Mouse (Mus musculus) left cerebral cortex, postnatal 10 days (tissue): Measurements from ENCODE around the gene Commd6. TPM values are rescaled to one million over a fixed set of nuclear protein-coding genes. Genes with fewer than 3 reads are reported as not detected.
"Not testable (repeated sequence)": the region's sequence is repeated elsewhere in the genome, so short reads cannot be mapped to it uniquely, and the experiment has no call there.

Experiments
- DNase-seq, 2 experiments: peaks; one replicate each; pipeline ENCODE4 v3.0.0; 2021 to 2022; ENCODE audit warnings: low spot score in 2 of 2, mixed read lengths in 1 of 2; ENCODE audit errors: extremely low spot score in 1 of 2
- intact Hi-C: fragments of 180-260 bp; cut with DNase I; formaldehyde crosslinking; loops from one replicate; pipeline ENCODE4 v1.15.1; 2025
- total RNA-seq, 2 experiments: library from RNA; stranded (reverse); gene quantifications; 2 replicates each; pipeline ENCODE4 v1.2.3; 2021

Commd6 gene
- total RNA-seq, 2 experiments from 2014 or later: 46.6 to 54.8 TPM

DNA sequence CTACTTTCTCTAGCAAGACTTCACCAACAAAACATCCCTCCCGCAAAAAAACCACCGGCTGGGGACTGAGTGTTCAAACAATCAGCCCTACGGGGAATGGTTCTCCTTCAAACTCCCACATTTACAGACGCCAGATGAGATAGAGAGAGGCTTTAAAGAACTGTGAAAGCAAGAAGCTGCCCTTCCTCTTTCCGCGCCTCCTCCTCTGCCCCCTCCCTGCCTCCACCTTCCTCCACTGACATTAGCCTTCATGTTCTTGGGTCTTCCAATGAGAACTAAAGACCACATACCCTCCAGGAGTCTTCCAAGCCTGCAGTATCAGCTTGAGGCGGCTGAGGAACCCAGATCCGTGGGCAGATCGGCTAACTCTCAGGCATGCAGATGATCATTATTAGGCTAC lies 24.3 kb downstream of the Commd6 start:
- no peak for DNase-seq
- intact Hi-C loops: no loop called here

DNA sequence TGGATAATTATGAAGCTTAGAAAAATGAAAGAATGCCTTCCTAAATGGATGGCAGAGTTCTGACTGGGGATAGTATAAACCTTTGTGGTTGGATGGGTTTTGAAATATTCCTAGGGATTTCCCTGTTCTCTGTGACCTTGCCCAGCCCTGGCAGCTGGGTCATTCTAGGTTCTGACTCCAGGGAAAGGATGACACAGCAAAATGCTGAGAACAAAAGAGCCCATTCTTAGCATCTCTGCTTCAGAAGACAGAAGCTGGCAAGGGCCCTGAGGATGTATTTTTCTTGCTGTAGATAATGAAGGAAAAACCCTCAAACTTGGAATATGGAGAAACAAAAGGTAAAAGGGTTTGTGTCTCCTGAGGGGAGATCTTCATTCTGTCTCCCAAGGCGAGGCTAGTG lies 27.3 kb downstream of the Commd6 start:
- intact Hi-C loops: no loop called here
- no peak for DNase-seq

DNA sequence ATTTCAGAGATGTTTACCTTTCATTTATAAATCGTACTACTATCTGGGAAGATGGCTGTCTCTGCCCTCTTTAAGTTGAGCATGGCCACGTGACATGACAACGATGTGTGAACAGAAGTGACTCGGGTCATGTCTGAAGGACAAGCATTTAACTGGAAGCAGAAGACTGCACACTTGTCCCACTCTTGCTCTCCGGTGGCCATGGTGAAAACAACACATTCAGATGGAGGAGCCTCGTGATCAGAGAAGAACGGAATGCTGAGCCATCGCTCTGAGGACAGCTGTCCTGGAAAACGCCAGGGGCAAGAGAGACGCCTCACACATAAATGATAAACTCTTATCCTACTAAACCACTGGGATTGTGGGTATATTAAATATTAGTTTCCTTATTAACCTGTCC lies 29.8 kb downstream of the Commd6 start:
- intact Hi-C loops: no loop called here
- no peak for DNase-seq

DNA sequence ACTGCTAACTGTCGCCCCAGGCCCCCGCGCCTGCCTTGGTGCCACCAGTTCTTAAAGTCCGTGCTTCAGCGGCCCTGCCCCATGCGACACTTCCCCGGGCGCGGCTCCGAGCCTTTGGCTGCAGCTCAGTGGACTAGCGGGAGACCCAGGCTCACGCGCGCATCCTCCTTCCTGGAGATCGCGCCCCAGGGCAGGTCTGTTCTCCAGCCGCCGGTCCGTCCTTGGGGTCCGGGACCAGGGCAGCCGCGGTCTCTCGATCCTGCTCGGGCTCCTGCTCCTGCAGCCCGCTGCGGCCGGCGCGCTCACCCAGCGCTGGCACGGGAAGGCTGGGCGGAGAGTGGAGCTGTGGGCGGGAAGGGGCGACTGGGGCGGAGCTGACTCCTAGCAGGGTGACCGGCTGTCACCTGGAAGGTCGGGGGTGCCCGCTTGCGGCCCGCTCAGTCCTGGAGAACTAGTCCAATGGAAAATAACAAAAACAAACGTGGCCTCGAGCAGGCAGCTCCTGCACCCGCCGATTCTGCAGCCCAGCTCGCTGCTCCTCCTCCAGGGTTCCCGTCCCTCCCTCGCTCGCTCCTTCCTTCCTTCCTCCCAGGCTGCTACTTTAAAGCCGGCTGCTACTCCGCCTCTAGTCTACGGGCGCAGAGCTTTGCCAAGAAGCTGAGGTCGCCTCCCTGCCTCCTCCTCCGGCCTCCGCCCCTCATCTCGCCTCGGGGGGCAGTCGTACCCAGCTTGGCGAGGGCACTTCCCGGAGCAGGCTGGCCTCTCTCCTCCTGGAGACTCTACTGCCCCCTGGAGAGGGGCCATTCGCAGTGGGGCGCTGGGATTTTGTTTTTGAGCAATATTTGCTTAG lies 31.7 kb downstream of the Commd6 start, which contains the start of gene Tbc1d4:
TSS of gene Tbc1d4 (minus strand) at position 673 of the 850 bp plus-strand sequence.
- intact Hi-C loops: loop anchor here (5.0 kb wide), 1 partner anchor 91 kb away; no protein-coding TSS in a partner anchor
- peak; percentile 43 to 85 for DNase-seq

DNA sequence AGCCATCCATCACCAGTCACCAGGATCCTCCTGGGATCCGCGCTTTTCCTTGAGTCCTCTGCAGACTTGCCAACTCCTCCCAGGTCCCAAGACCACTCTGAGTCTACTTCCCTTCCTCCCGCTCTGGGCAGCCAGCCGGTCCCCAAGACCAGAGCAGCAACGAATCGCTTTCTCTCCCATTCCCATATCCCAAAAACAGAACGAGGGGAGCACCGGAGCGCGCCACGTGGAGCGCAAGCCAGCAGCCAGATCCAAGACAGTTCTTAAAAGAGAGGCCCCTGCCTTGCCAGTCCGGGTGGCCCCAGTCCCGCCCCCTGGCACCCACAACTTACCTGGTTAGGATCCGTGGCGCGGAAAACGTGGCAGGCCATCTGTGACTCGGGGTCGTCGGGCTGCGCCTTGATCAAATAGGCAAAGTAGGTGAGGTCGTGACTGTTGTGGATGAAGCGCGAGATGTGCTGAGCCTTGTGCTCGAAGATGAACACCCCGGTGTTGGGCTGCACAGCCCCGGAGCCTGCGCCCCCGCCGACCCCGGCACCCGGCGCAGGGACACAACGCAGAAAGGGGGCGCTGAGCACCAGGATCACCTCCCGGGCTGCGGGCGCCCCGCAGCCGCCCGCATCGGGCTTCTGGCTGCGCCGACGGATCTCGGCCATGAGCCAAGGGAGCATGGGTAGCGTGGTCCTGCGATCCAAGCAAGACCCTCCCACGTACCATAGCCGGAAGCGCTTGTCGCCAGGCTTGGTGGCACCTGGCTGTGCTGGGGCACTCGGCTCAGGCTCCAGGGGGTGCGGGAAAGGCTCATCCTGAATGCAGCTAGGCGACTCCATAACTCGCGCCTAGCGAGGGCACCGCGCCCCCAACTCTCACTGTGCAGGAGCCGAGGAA lies 32.6 kb downstream of the Commd6 start:
- intact Hi-C loops: loop anchor here (5.0 kb wide), 1 partner anchor 91 kb away; no protein-coding TSS in a partner anchor
- peak in 1 of 2 experiments; percentile 44 for DNase-seq

DNA sequence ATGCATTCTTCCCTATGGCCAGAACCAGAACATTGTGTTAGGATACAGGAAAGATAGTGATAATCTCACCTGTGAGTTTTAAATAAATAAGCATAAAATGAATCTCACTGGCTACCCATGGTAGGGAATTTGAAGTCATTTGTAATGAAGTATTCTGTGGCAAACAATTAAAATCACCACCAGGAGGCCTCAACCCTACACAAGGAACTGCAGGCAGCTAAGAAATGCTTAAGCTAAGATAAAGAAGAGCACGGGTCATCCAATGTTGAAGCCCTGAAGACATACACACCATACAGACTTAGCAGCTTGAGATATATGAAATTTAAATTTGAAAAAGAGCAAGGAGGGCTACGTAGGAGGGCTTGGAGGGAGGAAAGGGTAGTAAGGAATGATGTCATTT lies 34.6 kb downstream of the Commd6 start:
- DNase-seq: no peak
- intact Hi-C loops: loop anchor here (5.0 kb wide), 1 partner anchor 89 kb away; no protein-coding TSS in a partner anchor

DNA sequence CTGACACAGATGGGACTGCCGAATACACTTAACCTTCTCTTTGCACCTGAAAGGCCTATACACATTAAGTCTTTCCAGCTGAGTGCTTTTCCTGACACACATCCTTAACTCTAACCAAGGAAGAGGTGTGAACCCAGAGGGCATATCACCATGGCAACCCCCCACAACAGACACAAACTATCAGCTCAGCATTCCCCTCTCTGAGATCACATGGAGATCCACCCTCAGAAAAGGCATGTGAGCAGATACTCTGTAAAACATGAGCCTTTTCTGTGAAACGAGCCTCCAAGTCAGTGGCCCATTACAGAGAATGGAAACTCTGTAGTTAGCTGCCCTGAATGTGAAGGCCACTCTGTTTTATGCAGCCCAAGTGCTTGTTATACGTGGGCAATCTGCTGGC lies 37.6 kb downstream of the Commd6 start:
- intact Hi-C loops: loop anchor here (5.0 kb wide), 1 partner anchor 36 kb away; no protein-coding TSS in a partner anchor
- no peak for DNase-seq

DNA sequence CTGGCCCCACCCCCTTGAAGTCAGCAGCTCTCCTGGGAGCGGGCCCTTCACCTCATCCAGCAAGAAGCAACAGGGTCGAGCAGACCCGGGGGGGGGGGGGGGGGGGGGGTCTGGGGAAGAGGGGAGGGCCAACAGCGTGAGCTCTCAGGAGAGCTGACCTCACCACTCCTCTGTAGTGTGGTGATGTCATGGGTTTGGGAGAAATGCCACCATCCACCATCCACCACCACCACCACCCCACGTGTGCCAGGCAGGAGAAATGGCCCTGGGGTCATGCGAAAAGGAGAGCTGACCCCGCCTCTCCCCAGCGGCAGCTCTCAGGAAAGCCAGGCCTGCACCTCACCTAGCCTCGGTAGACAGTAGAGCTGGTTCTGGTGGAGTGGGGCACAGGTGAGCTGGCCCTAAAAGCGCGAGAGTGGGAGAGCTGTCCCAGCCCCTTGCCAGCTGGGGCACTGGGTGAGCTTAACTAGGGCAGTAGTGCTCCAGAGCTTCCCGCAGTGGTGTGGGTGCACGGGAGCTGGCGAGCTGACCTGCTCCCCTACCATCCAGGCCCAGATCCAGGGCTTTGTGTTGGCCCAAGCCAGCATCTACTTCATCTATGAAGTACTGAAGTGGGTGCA lies 43.3 kb downstream of the Commd6 start:
- DNase-seq: no peak
- intact Hi-C loops: no loop called here

DNA sequence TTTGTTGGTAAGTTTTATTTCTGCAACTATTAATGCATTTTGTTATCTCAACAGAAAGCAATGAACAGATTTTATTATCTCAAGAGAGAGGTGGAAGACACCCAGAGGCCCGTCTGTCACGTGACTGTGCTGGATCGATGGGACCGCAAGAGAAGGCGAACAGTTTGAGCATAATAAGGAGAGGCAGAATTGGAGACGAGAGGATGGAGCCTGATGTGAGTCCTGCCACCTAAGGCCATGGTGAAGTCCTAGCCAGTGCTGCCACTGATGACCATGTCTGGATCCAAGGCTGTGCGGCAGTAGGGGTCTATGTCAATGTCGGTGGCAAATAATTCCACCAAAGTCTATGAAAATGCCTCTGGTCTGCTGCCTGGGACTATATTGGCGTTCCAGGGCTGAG lies 43.8 kb downstream of the Commd6 start:
- intact Hi-C loops: no loop called here
- DNase-seq: no peak

DNA sequence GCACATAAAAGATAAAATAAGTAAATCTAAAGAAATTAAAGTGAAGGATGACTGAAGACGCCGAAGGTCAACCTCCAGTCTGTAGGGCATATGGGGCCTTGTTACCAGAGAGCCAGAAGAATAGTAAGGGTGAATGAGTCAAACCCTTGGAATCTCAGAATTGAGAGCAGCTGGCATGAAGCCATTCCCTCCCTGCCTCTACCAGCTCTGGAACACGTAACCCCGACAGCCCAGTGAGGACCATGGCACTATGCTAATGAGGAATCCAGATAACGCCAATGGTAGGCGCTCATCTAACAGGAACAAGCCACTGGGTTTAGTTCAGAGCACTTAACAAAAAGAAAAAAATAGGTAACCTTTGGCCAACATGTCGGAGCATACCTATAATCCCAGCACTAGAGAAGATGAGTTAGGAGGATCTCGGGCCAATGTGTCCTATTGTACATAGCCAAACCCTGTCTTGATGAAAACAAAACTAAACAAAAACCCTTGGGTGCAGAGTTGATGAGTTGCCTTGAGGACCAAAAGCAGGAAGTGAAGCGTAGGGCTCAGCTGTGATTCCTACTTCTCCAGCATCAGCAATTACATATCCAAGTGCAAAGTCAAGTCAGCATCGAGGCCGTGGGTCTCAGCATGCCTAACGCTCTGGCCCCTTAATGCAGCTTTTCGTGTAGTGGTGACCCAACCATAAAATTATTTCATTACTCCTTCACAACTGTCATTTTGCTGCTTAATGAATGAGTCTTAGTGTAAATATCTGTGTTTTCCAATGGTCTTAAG lies 45.0 kb downstream of the Commd6 start:
- intact Hi-C loops: no loop called here
- DNase-seq: no peak

DNA sequence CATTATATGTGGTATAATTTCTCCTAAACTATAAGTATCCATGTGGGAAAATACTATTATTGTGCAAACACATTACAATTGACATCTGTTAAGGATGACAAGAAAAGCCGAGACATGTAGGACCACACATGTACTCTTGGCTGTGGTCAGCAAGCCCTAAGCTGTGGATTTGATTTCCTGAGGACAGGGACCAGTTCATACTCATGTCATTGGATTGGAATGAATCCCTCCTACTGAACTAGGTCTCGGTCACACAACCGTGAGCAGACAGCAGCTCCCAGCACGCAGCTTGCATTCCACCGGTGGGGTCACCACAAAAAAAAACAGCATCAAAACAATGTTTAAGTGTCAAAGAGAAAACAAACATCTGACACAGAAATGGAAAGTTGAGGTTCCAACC lies 46.5 kb downstream of the Commd6 start:
- intact Hi-C loops: no loop called here
- DNase-seq: no peak

DNA sequence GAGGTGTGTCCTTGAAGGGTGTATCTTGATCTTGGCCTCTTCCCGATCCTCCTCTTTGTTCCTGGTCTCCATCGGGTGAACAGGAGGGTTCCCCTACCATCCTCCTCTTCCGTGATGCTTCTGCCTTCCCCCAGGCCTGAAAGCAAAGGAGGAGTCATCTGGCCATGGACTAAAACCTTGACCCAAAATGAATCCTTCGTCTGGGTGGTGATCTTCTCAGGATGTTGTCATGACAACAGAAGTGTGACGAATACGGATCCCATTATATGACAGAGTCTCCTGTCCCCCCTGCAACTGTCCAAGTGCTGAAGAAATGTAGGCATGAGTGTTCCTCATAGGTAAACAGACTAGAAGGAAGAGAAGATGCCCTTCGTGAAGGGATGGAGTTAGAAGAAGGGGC lies 47.1 kb downstream of the Commd6 start:
- no peak for DNase-seq
- intact Hi-C loops: no loop called here

DNA sequence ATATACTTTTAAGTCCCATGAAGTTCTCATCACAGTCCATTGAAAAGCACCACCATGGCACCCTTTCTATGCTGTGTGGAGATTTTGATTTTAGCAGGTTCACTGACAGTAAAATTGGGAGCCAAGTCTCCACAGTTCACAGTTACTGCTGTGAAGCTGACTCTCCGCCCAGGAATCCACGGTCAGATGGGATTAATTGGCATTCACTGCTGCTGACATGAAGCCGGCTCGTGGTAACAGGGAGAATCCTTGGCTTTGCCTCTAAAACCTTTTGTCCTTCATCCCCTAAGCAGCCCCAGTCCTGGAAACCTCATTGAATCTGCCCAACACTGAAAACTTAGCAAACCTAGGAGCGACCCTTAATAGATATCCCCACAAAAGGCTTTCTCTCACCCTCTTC lies 49.4 kb downstream of the Commd6 start:
- no peak for DNase-seq

DNA sequence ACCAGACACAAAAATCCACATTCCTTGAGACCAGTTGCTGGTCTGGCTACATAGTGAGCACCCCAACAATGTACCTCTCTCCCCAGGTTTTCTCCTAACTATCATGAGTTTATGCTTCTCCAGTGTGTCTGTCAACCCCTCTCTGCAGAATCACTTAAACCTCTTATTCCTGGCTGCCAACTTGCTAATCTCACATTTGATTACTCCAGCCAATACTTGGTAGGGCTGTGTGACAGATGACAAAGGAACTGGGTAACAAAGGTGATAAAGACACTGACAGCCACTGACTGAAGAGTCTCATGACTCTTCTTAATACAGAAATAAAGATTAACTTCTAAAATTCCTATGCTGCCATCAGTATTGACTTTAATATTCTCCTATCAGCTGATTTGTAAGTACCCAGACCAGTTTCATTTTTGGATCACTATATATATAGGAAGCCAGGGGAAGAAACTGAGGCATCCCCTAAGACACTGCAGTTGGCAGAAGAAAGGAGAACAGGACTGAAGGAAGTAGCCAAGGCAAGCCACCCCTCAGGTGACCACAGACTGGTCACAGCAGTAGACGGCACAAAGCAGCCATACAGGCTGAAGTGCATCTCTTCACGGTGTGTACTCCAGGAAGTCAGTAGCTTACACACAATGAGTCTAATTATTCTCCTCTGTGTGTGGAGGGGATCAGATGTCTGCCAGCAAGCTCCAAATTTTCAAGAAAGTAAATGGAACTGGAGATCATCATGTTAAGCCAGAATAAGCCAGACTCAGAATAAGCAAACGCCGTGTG lies 52.1 kb downstream of the Commd6 start:
- not testable (repeated sequence) for DNase-seq

More for the DNA sequence above, 49.4 kb downstream of the Commd6 start:
- intact Hi-C loops: no loop called here

DNA sequence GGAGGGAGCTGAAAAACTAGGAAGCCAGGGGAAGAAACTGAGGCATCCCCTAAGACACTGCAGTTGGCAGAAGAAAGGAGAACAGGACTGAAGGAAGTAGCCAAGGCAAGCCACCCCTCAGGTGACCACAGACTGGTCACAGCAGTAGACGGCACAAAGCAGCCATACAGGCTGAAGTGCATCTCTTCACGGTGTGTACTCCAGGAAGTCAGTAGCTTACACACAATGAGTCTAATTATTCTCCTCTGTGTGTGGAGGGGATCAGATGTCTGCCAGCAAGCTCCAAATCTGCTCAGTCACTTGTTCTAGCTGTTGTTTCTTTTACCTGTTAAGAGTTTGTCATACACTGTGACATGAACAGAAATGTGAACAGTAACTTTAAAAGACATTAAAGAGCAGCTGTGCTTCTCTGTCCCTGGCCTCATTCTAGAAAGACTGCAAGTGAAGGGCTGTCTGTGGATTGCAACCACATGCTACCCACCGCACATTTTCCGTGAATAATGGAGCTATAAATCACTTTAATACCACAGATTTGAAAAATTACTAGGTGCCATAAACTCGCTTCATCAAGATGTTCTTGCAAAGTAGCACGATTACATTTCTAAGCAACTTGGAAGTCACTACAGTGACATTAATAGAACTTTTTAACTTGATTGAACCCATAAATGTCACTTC lies 53.0 kb downstream of the Commd6 start:
- DNase-seq, intact Hi-C loops: not testable (repeated sequence)

More for the DNA sequence above, 52.1 kb downstream of the Commd6 start:
- intact Hi-C loops: not testable (repeated sequence)

DNA sequence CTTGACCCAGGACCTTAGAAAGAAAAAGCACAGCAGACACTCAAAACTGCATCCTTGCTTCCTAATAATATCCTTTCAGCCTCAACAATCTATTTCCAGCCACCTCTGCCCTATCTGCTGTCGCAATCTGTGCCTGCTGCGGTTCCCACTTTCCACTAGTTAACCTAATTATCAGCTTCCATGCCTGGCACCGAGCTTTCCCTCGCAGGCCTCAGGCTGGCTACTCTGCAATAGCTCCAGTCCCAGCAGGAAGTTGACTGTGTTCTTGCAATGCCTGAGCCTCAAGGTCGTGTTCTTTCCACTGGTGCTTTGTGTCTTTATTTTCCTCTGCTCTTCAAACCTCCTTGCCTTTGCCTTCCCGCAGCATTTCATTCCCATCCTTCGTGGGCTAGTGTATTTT lies 54.4 kb downstream of the Commd6 start:
- no peak for DNase-seq
- intact Hi-C loops: no loop called here
